Comparison of ENCODE assay signal across 8 mouse cellular contexts in genomic region chr6:114888922-114889321, GRCm38 (mm10).
DNase-seq lines count a peak whose midpoint lies in the region; ATAC-seq and TF ChIP-seq lines count a peak whose summit lies in the region.

No protein-coding gene starts in this region.

- DNase-seq in cerebellum, adult 18-20 months = peak; percentile 48 to 49
- DNase-seq in cerebellum, adult 11 months = no peak
- DNase-seq in heart, postnatal 0 days (ENCODE audit: low spot score) = peak; percentile 94
- peak; percentile 89 to 95 for DNase-seq in kidney, postnatal 25 days
- DNase-seq in liver, embryonic 14.5 days (ENCODE audit: low read depth in 3 of 3, low spot score in 3 of 3) = no peak

- no peak for TF ChIP-seq POLR2A in olfactory bulb, adult 2 months (IDR thresholded peaks at IDR 0.05; ENCODE audit: insufficient read depth, low read depth, low read length)

- peaks cover 27% of the 10 kb centered on the region for H3K36me3 ChIP-seq in forebrain, embryonic 13.5 days (ENCODE audit: poor library complexity, severe bottlenecking)
- peaks cover 7% of the 10 kb centered on the region for H3K36me3 ChIP-seq in heart, postnatal 0 days (replicated peaks; ENCODE audit: control insufficient read depth, insufficient read depth, low read length)
- H3K36me3 ChIP-seq in liver, embryonic 14.5 days (replicated peaks; ENCODE audit: control insufficient read depth, insufficient read depth, low read depth) = no peaks in the 10 kb centered on the region

- peaks cover 91% of the 10 kb centered on the region for H3K4me1 ChIP-seq in forebrain, embryonic 13.5 days
- peaks cover 65% of the 10 kb centered on the region for H3K4me1 ChIP-seq in heart, postnatal 0 days (ENCODE audit: control insufficient read depth, insufficient read depth)
- H3K4me1 ChIP-seq in liver, embryonic 14.5 days (replicated peaks; ENCODE audit: control insufficient read depth in 2 of 2, insufficient read depth in 2 of 2, low read length in 1 of 2) = peaks cover 5 to 21% of the 10 kb centered on the region in 2 experiments
- H3K4me1 ChIP-seq in olfactory bulb, adult 2 months (ENCODE audit: control insufficient read depth, insufficient read depth, low read length) = peaks cover 71% of the 10 kb centered on the region

- peak overlapping the region; percentile 72 for H3K27ac ChIP-seq in forebrain, embryonic 13.5 days
- peak overlapping the region; percentile 76 for H3K27ac ChIP-seq in heart, postnatal 0 days (ENCODE audit: low read depth)
- H3K27ac ChIP-seq in liver, embryonic 14.5 days = no peak overlapping the region
- H3K27ac ChIP-seq in olfactory bulb, adult 2 months (ENCODE audit: insufficient read depth, low read depth, low read length) = peak overlapping the region; percentile 13

- peak overlapping the region; percentile 43; the same call in 1 of the 2 replicates for H3K9ac ChIP-seq in forebrain, embryonic 13.5 days
- no peak overlapping the region for H3K9ac ChIP-seq in heart, postnatal 0 days (replicated peaks; ENCODE audit: low read depth, low read length)
- no peak overlapping the region for H3K9ac ChIP-seq in liver, embryonic 14.5 days (replicated peaks)

- peak overlapping the region; percentile 34 for H3K4me2 ChIP-seq in forebrain, embryonic 13.5 days
- H3K4me2 ChIP-seq in heart, postnatal 0 days (ENCODE audit: low read depth, low read length) = no peak overlapping the region
- H3K4me2 ChIP-seq in liver, embryonic 14.5 days (ENCODE audit: low read depth) = no peak overlapping the region

- TF ChIP-seq CTCF in heart, postnatal 0 days (IDR thresholded peaks at IDR 0.05; ENCODE audit: low read depth) = peak; percentile 46
- TF ChIP-seq CTCF in liver, embryonic 14.5 days (IDR thresholded peaks at IDR 0.05; ENCODE audit: low read depth) = peak; percentile 45; the same call in 1 of the 2 replicates
- no peak; the same call in 1 of the 2 replicates for TF ChIP-seq CTCF in olfactory bulb, adult 2 months (IDR thresholded peaks at IDR 0.05; ENCODE audit: insufficient read depth, low read depth, low read length)

- H3K27me3 ChIP-seq in forebrain, embryonic 13.5 days = no peaks in the 10 kb centered on the region
- H3K27me3 ChIP-seq in heart, postnatal 0 days (ENCODE audit: control insufficient read depth, insufficient read depth, low read length) = no peaks in the 10 kb centered on the region
- H3K27me3 ChIP-seq in liver, embryonic 14.5 days (ENCODE audit: control insufficient read depth, insufficient read depth, low read length) = no peaks in the 10 kb centered on the region

- 0 out of 2 replicates have a peak, but pooled peaks cover 2% of the 10 kb centered on the region for H3K9me3 ChIP-seq in forebrain, embryonic 13.5 days (replicated peaks)
- H3K9me3 ChIP-seq in heart, postnatal 0 days (replicated peaks; ENCODE audit: control insufficient read depth, low read length) = no peaks in the 10 kb centered on the region
- no peaks in the 10 kb centered on the region for H3K9me3 ChIP-seq in liver, embryonic 14.5 days (ENCODE audit: control insufficient read depth, low read length)

- peak; percentile 76 for ATAC-seq in forebrain, embryonic 13.5 days
- peak; percentile 91 for ATAC-seq in heart, postnatal 0 days (ENCODE audit: insufficient read depth, low read depth)
- no peak for ATAC-seq in liver, embryonic 14.5 days (ENCODE audit: insufficient read depth)
- ATAC-seq in granulocyte monocyte progenitor cell, adult 5-6 weeks (replicated peaks; ENCODE audit: poor library complexity, severe bottlenecking) = no peak

- H3K4me3 ChIP-seq in forebrain, embryonic 13.5 days = no peak overlapping the region
- H3K4me3 ChIP-seq in heart, postnatal 0 days (ENCODE audit: low read depth, low read length) = no peak overlapping the region
- no peak overlapping the region for H3K4me3 ChIP-seq in liver, embryonic 14.5 days (ENCODE audit: insufficient read depth in 1 of 2, low read depth in 2 of 2, low read length in 2 of 2)
- H3K4me3 ChIP-seq in olfactory bulb, adult 2 months (ENCODE audit: insufficient read depth, low read depth, low read length) = no peak overlapping the region

- 4% methylated on average over 13 of the region's 13 CpGs for WGBS in forebrain, embryonic 13.5 days
- WGBS in heart, postnatal 0 days = 18% methylated on average over 13 of the region's 13 CpGs
- 83% methylated on average over 13 of the region's 13 CpGs for WGBS in liver, embryonic 14.5 days (ENCODE audit: insufficient replicate concordance)
- WGBS in olfactory bulb, adult 2 months = 12% methylated on average over 13 of the region's 13 CpGs

- peak; percentile 62; the same call in 1 of the 2 replicates for TF ChIP-seq EP300 in heart, postnatal 0 days (IDR thresholded peaks at IDR 0.05; ENCODE audit: low read depth)
- no peak for TF ChIP-seq EP300 in liver, embryonic 14.5 days (IDR thresholded peaks at IDR 0.05; ENCODE audit: low read depth)

Comparison
In these comparisons a context has a peak if more than half of its experiments do, and no peak if none do; other contexts are left out.
1. DNase-seq: peak in cerebellum, adult 18-20 months (2 of 2), heart, postnatal 0 days (single experiment) and kidney, postnatal 25 days (2 of 2); none in cerebellum, adult 11 months (single experiment) and liver, embryonic 14.5 days (0 of 3).
2. ATAC-seq: peak in forebrain, embryonic 13.5 days (single experiment) and heart, postnatal 0 days (single experiment); none in liver, embryonic 14.5 days (single experiment) and granulocyte monocyte progenitor cell, adult 5-6 weeks (single experiment).